Mouse (Mus musculus) thymus, adult 2 months (tissue): ENCODE data around the gene Gdi2.

ENCODE experiments used
- CTCF ChIP-seq: fragments of 200-500 bp; IDR thresholded peaks from 2 replicates; pipeline ENCODE4 v1.5.1; 2012; ENCODE audit warnings: mild to moderate bottlenecking, control low read depth, low read length, moderate library complexity, borderline replicate concordance; ENCODE audit not compliant: control insufficient read depth, poor library complexity, insufficient read depth; ENCODE audit errors: extremely low read depth
- POLR2A ChIP-seq: fragments of 200-500 bp; IDR thresholded peaks from 2 replicates; pipeline ENCODE4 v1.6.1; 2012; ENCODE audit warnings: mild to moderate bottlenecking, low read length, control low read depth, moderate library complexity; ENCODE audit not compliant: control insufficient read depth, poor library complexity, insufficient read depth; ENCODE audit errors: extremely low read depth

DNA sequence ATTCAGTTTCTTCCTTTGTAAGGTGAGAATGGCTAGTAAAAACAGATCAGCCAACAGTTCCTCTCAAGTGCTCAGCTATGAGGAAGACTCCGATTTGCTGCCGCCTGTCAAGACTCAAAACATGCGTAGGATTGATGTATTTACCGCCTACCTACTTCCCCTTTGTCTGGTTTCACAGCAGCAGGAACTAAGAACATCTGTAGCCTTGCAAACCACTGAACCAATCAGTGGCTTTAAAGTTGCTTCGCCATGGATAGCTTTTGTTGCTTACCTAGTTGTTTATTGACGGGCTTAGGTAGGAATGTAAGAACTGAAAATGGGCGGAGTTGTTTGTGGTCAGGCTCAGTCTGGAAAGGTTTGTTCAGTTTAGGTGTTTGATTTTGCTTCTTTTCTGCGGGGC, 11.5 kb upstream of the Gdi2 start:
- TF ChIP-seq POLR2A (no peak), CTCF (no peak)
